Mouse (Mus musculus): ENCODE measurements around the gene Fbxo30.

The Fbxo30 gene

DNA sequence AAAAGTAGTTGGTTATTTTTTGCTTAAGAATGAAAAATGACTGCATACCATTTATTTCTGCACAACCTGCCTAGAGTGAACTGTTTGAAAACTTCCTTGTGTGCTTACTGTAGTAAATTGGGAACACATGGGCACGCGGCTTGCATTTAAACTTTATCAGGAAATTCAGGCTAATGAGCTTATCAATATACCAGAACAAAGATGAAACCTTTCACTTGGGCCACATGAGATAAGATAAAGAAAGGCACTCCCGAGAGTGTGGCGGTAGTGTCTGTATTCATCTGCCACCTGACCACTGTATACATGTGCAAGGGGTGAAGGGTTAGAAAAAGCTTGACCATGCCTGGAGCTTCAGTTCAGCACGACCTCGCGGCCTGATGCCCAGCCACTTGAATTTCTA lies 41.2 kb downstream of the Fbxo30 start:
- DNase-seq (ENCODE audit: low read depth, low spot score), result no peak

DNA sequence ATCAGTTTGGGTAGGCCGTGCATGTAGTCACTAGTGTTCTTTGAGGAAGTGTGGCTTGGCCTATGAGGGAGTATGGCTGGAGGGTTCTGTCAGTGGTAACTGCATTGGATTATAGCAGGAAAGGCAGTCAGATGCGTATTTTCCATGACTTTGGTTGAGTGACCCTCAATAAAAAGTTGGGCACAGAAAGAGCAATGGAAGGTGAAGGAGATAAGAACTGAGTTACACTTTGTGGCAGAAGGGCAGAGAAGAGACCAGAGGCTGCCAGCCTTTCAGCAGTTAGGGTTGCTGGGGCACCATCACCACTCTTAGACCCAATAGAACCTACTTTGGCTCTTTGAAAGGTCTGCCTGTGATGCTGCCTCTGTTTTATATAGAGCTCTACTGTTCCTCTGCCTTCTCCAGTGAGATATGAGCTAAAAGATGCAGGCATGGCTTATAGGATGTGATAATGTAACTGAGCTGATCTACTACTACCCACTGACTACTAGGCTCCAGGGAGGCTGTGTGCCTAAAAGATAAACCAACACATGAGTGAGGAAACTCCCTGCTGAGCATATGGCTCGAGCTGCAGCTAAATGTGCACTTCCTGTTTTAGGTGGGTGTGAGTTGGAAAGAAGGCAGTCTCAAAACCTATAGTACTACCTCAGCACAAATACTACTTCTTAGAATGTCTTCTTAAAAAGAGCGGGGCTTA lies 42.2 kb downstream of the Fbxo30 start:
- no peak for DNase-seq (ENCODE audit: low read depth, low spot score)

DNA sequence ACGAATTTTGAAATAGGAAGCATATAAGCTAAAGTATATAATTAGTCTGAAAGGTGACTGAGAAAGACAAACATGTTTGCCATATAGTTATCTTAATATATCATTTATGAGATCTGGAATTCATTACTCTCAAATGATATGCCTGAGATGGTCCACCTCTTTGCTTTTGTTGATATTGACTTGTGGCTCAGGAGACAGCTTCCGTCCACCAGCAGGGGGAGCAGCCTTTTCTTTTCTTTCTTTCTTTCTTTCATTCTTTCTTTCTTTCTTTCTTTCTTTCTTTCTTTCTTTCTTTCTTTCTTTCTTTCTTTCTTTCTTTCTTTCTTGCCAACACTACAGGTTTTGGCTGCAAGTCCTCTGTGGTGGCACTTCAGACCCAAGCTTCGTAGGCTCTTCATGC lies 45.4 kb downstream of the Fbxo30 start:
- DNase-seq (ENCODE audit: low read depth, low spot score), result no peak

DNA sequence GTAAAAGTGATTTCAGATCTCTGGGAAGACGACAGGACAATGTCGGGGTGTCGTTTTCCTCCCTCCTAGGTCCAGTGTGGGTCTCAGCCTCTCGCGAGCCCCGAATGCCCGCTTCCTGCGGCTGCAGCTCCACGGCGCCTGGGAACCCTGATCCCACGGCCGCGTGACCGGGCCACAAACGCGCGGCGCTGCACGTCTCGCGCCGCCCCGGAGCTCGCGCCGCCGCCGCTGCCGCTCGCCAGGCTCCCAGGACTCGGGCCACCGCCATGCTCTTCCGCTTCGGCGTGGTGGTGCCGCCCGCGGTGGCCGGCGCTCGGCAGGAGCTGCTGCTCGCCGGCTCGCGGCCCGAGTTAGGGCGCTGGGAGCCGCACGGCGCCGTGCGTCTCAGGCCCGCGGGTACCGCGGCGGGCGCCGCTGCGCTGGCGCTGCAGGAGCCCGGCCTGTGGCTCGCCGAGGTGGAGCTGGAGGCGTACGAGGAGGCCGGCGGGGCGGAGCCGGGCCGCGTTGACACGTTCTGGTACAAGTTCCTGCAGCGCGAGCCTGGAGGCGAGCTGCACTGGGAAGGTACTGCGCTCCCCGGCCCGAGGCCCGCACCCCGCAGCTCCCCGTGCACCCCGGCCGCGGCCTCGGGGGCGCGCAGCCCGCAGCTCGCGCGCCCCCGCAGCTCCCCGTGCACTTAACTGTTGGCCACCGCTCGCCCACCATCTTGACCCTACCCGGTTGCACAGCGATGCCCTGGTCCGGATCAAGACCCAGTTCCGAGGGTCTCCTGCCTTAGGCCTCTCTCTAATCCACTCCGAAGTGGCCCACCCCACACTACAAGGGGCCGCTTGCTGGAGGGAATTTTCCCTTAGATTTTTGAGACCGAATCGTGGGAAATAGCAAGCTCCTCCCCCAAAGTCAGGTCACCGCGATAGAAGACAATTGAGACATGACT lies 62.3 kb downstream of the Fbxo30 start, which contains the start of gene Epm2a:
TSS of gene Epm2a (plus strand) at position 200 of the 937 bp plus-strand sequence.
- peak; percentile 61 for DNase-seq (ENCODE audit: low read depth, low spot score)

- no peak for DNase-seq (ENCODE audit: low read depth, low spot score)
These were observed 63.7 kb downstream of the Fbxo30 start for GRCm38 (mm10) chr10:11344536-11345468.

All from CD4-positive helper T cell, adult 2 months (primary cell).